Mouse (Mus musculus) ES-E14 (cell line): Measurements from ENCODE around the gene Taok3.

Source experiments
- CHD2 ChIP-seq: IDR thresholded peaks from 2 replicates; pipeline ENCODE4 v1.6.1; 2014; ENCODE audit warnings: mild to moderate bottlenecking, low read depth, low read length, inconsistent platforms
- HCFC1 ChIP-seq: IDR thresholded peaks from 2 replicates; pipeline ENCODE4 v1.6.1; 2012; ENCODE audit warnings: low read length, inconsistent platforms, borderline replicate concordance; ENCODE audit not compliant: insufficient read depth
- MAFK ChIP-seq: IDR thresholded peaks from 2 replicates; pipeline ENCODE4 v1.6.1; 2014; ENCODE audit warnings: mild to moderate bottlenecking, low read depth, low read length, inconsistent platforms; ENCODE audit not compliant: insufficient read depth
- ZC3H11A ChIP-seq: IDR thresholded peaks from 2 replicates; pipeline ENCODE4 v1.6.1; 2012; ENCODE audit warnings: low read depth, mild to moderate bottlenecking, inconsistent platforms, low read length, borderline replicate concordance

GRCm38 (mm10) chr5:117269395-117269794, 149.5 kb downstream of the Taok3 start:
- no peak for TF ChIP-seq ZC3H11A
- no peak for TF ChIP-seq MAFK
- no peak for TF ChIP-seq HCFC1
- no peak for TF ChIP-seq CHD2
